Mouse (Mus musculus) midbrain, embryonic 16.5 days (tissue): ENCODE results near the gene Uqcrq. TPM values are rescaled to one million over a fixed set of nuclear protein-coding genes. Genes with fewer than 3 reads are reported as not detected.

Experiments used
- ATAC-seq: fragments of 200-750 bp; cut with Nextera tagmentation; 2 replicates; pipeline ENCODE4 v1.8.0; 2017; ENCODE audit warnings: moderate TSS enrichment
- H3K27ac ChIP-seq: fragments of 300-500 bp; sonication (generic); 2 replicates; pipeline ENCODE4 v1.5.1; 2014; ENCODE audit warnings: mild to moderate bottlenecking, low read length, mixed read lengths
- H3K27me3 ChIP-seq: fragments of 300-500 bp; sonication (generic); 2 replicates; pipeline ENCODE4 v1.6.1; 2014; ENCODE audit warnings: low read depth, low read length, mixed read lengths; ENCODE audit not compliant: control insufficient read depth, insufficient read depth
- H3K36me3 ChIP-seq: fragments of 300-500 bp; sonication (generic); 2 replicates; pipeline ENCODE4 v1.6.1; 2014; ENCODE audit warnings: mild to moderate bottlenecking, low read length, moderate library complexity, mixed read lengths; ENCODE audit not compliant: control insufficient read depth, insufficient read depth
- H3K4me1 ChIP-seq: fragments of 300-500 bp; sonication (generic); 2 replicates; pipeline ENCODE4 v1.6.1; 2014; ENCODE audit warnings: mild to moderate bottlenecking, low read length, mixed read lengths; ENCODE audit not compliant: control insufficient read depth, insufficient read depth
- H3K4me2 ChIP-seq: fragments of 300-500 bp; sonication (generic); 2 replicates; pipeline ENCODE4 v1.6.1; 2014; ENCODE audit warnings: mild to moderate bottlenecking, low read length, mixed read lengths
- H3K4me3 ChIP-seq: fragments of 300-500 bp; sonication (generic); 2 replicates; pipeline ENCODE4 v1.5.1; 2014; ENCODE audit warnings: low read depth, mild to moderate bottlenecking, low read length, moderate library complexity, mixed read lengths
- H3K9ac ChIP-seq: fragments of 300-500 bp; sonication (generic); 2 replicates; pipeline ENCODE4 v1.6.1; 2014; ENCODE audit warnings: low read depth, low read length, mixed read lengths
- H3K9me3 ChIP-seq: fragments of 300-500 bp; sonication (generic); replicated peaks from 2 replicates; pipeline ENCODE4 v1.6.1; 2014; ENCODE audit warnings: mild to moderate bottlenecking, low read length, mixed read lengths; ENCODE audit not compliant: control insufficient read depth, poor library complexity, severe bottlenecking
- WGBS: fragments of 180-500 bp; shearing (Covaris S2); extraction: QIAGEN DNeasy Blood & Tissue Kit; methylation state at CpG from one replicate; pipeline ENCODE4 v1.1.7; 2014; 5-methylcytosine and 5-hydroxymethylcytosine counted together
- polyA plus RNA-seq: library from polyadenylated mRNA; unstranded; fragments of >200 nt; fragmentation: Nextera tagmentation; extraction: Ambion mirVana; gene quantifications from 2 replicates; pipeline ENCODE4 v1.2.1, GENCODE M21; 2015

Gene Uqcrq
- polyA plus RNA-seq: 610 and 673 TPM in 2 replicates

GRCm38 (mm10) chr11:53430670-53431346 is at the start of gene Uqcrq, which contains the start of gene Gdf9:
TSS of gene Uqcrq (minus strand) at chr11:53430831.
TSS of gene Gdf9 (plus strand) at chr11:53431023.
- under 1% methylated on average over 44 of the region's 44 CpGs for WGBS

GRCm38 (mm10) chr11:53479783-53480301 is 49.2 kb upstream of the Uqcrq start, which contains the start of the genes Gm9945 and Sowaha:
TSS of gene Gm9945 (plus strand) at chr11:53480166.
TSS of gene Sowaha (minus strand) at chr11:53480274.
- peaks cover 16% of the 10 kb centered on the region for H3K4me1 ChIP-seq
- H3K36me3 ChIP-seq: no peaks in the 10 kb centered on the region
- peak within 1 kb of the TSS; percentile 55 for H3K4me3 ChIP-seq
- H3K27ac ChIP-seq: no peak within 1 kb of the TSS
- H3K27me3 ChIP-seq: peaks cover 41% of the 10 kb centered on the region
- peak; percentile 67 for ATAC-seq
- peak within 1 kb of the TSS; percentile 86 for H3K4me2 ChIP-seq
- no peaks in the 10 kb centered on the region for H3K9me3 ChIP-seq
- WGBS: 2% methylated on average over 40 of the region's 40 CpGs
- peak within 1 kb of the TSS; percentile 70 for H3K9ac ChIP-seq

More at GRCm38 (mm10) chr11:53430670-53431346, at the start of gene Uqcrq, which contains the start of gene Gdf9:
- ATAC-seq: peak; percentile 96
- Histone ChIP-seq H3K27ac (peak within 1 kb of the TSS; percentile 79), H3K4me2 (peak within 1 kb of the TSS; percentile 69), H3K9ac (peak within 1 kb of the TSS; percentile 81), H3K4me3 (peak within 1 kb of the TSS; percentile 67), H3K36me3 (peaks cover 5% of the 10 kb centered on the region; the same call in 1 of the 2 replicates), H3K9me3 (no peaks in the 10 kb centered on the region), H3K27me3 (no peaks in the 10 kb centered on the region), H3K4me1 (peaks cover 11% of the 10 kb centered on the region)

- ATAC-seq: peak; percentile 25
- WGBS: 1% methylated on average over 60 of the region's 62 CpGs
These were observed 48.6 kb upstream of the Uqcrq start for GRCm38 (mm10) chr11:53479171-53479782.

GRCm38 (mm10) chr11:53478383-53479170 is 47.9 kb upstream of the Uqcrq start:
- Histone ChIP-seq H3K27me3 (peaks cover 42% of the 10 kb centered on the region), H3K4me2 (peak overlapping the region; percentile 86)
- ATAC-seq: peak; percentile 29

More at GRCm38 (mm10) chr11:53479171-53479782, 48.6 kb upstream of the Uqcrq start:
- Histone ChIP-seq H3K36me3 (no peaks in the 10 kb centered on the region), H3K4me1 (peaks cover 16% of the 10 kb centered on the region), H3K27ac (no peak overlapping the region), H3K4me2 (peak overlapping the region; percentile 86), H3K27me3 (peaks cover 41% of the 10 kb centered on the region), H3K4me3 (peak overlapping the region; percentile 55), H3K9me3 (no peaks in the 10 kb centered on the region), H3K9ac (peak overlapping the region; percentile 70)

GRCm38 (mm10) chr11:53477833-53478232 is 47.2 kb upstream of the Uqcrq start:
- no peak overlapping the region for H3K4me3 ChIP-seq
- no peaks in the 10 kb centered on the region for H3K36me3 ChIP-seq
- peaks cover 38% of the 10 kb centered on the region for H3K27me3 ChIP-seq
- ATAC-seq: no peak
- H3K4me1 ChIP-seq: peaks cover 16% of the 10 kb centered on the region
- H3K9me3 ChIP-seq: no peaks in the 10 kb centered on the region
- no peak overlapping the region for H3K27ac ChIP-seq
- H3K9ac ChIP-seq: no peak overlapping the region
- WGBS: 52% methylated on average over 7 of the region's 7 CpGs
- no peak overlapping the region for H3K4me2 ChIP-seq

More at GRCm38 (mm10) chr11:53478383-53479170, 47.9 kb upstream of the Uqcrq start:
- Histone ChIP-seq H3K4me1 (peaks cover 16% of the 10 kb centered on the region), H3K4me3 (peak overlapping the region; percentile 55), H3K27ac (no peak overlapping the region), H3K9me3 (no peaks in the 10 kb centered on the region), H3K9ac (peak overlapping the region; percentile 70), H3K36me3 (no peaks in the 10 kb centered on the region)
- 6% methylated on average over 76 of the region's 79 CpGs for WGBS

- H3K4me2 ChIP-seq: peak overlapping the region; percentile 35
- WGBS: 8% methylated on average over 8 of the region's 8 CpGs
- no peaks in the 10 kb centered on the region for H3K9me3 ChIP-seq
- peak overlapping the region; percentile 34 for H3K27ac ChIP-seq
- peak overlapping the region; percentile 0; the same call in 1 of the 2 replicates for H3K9ac ChIP-seq
- no peak for ATAC-seq
- H3K27me3 ChIP-seq: peaks cover 33% of the 10 kb centered on the region
- H3K36me3 ChIP-seq: no peaks in the 10 kb centered on the region
- H3K4me3 ChIP-seq: peak overlapping the region; percentile 19; the same call in 1 of the 2 replicates
- peaks cover 20% of the 10 kb centered on the region for H3K4me1 ChIP-seq
These were observed 45.0 kb upstream of the Uqcrq start for GRCm38 (mm10) chr11:53475620-53476019.

GRCm38 (mm10) chr11:53472709-53473108 is 42.1 kb upstream of the Uqcrq start:
- no peaks in the 10 kb centered on the region for H3K36me3 ChIP-seq
- no peak overlapping the region for H3K9ac ChIP-seq
- ATAC-seq: no peak
- WGBS: 86% methylated on average over 3 of the region's 3 CpGs
- peaks cover 11% of the 10 kb centered on the region for H3K27me3 ChIP-seq
- peaks cover 16% of the 10 kb centered on the region for H3K4me1 ChIP-seq
- no peak overlapping the region for H3K4me3 ChIP-seq
- no peak overlapping the region for H3K27ac ChIP-seq
- H3K4me2 ChIP-seq: no peak overlapping the region
- H3K9me3 ChIP-seq: no peaks in the 10 kb centered on the region

- Histone ChIP-seq H3K4me2 (peak within 1 kb of the TSS; percentile 57), H3K27me3 (peaks cover 27% of the 10 kb centered on the region)
- 2% methylated on average over 29 of the region's 29 CpGs for WGBS
These were observed 39.5 kb upstream of the Uqcrq start, which contains the start of gene Gm9837 for GRCm38 (mm10) chr11:53469968-53470695. TSS of gene Gm9837 (minus strand) at chr11:53470479.

More at GRCm38 (mm10) chr11:53469968-53470695, 39.5 kb upstream of the Uqcrq start, which contains the start of gene Gm9837:
- H3K4me3 ChIP-seq: peak within 1 kb of the TSS; percentile 12; the same call in 1 of the 2 replicates
- peak within 1 kb of the TSS; percentile 68 for H3K27ac ChIP-seq
- ATAC-seq: peak; percentile 85
- H3K4me1 ChIP-seq: peaks cover 13% of the 10 kb centered on the region
- H3K9ac ChIP-seq: peak within 1 kb of the TSS; percentile 28
- no peaks in the 10 kb centered on the region for H3K9me3 ChIP-seq
- H3K36me3 ChIP-seq: no peaks in the 10 kb centered on the region
